Mouse (Mus musculus) neural tube, embryonic 14.5 days (tissue): ENCODE results near the gene Syne1. TPM values are rescaled to one million over a fixed set of nuclear protein-coding genes. Genes with fewer than 3 reads are reported as not detected.
A peak's percentile ranks its signal among the peaks of the same experiment; 100 is the strongest.

Experiments used
- ATAC-seq: fragments of 200-750 bp; cut with Nextera tagmentation; 2 replicates; pipeline ENCODE4 v1.8.0; 2017; ENCODE audit warnings: low read depth, mild to moderate bottlenecking, moderate TSS enrichment, moderate library complexity
- H3K27ac ChIP-seq: fragments of 300-500 bp; sonication (generic); 2 replicates; pipeline ENCODE4 v1.5.1; 2014; ENCODE audit warnings: low read depth, mild to moderate bottlenecking, control low read depth, low read length, moderate library complexity, mixed read lengths
- H3K27me3 ChIP-seq: fragments of 300-500 bp; sonication (generic); 2 replicates; pipeline ENCODE4 v1.6.1; 2014; ENCODE audit warnings: low read length; ENCODE audit not compliant: control insufficient read depth, insufficient read depth
- H3K36me3 ChIP-seq: fragments of 300-500 bp; sonication (generic); 2 replicates; pipeline ENCODE4 v1.6.1; 2014; ENCODE audit warnings: low read length, mixed read lengths; ENCODE audit not compliant: control insufficient read depth, insufficient read depth
- H3K4me1 ChIP-seq: fragments of 300-500 bp; sonication (generic); 2 replicates; pipeline ENCODE4 v1.6.1; 2014; ENCODE audit warnings: low read length; ENCODE audit not compliant: control insufficient read depth, insufficient read depth
- H3K4me2 ChIP-seq: fragments of 300-500 bp; sonication (generic); 2 replicates; pipeline ENCODE4 v1.6.1; 2014; ENCODE audit warnings: mild to moderate bottlenecking, low read depth, low read length, control low read depth
- H3K4me3 ChIP-seq: fragments of 300-500 bp; sonication (generic); 2 replicates; pipeline ENCODE4 v1.5.1; 2014; ENCODE audit warnings: low read depth, low read length, control low read depth, mixed read lengths
- H3K9ac ChIP-seq: fragments of 300-500 bp; sonication (generic); replicated peaks from 2 replicates; pipeline ENCODE4 v1.6.1; 2014; ENCODE audit warnings: low read depth, mild to moderate bottlenecking, control low read depth, low read length, mixed read lengths
- H3K9me3 ChIP-seq: fragments of 300-500 bp; sonication (generic); 2 replicates; pipeline ENCODE4 v1.6.1; 2016; ENCODE audit warnings: low read length; ENCODE audit not compliant: control insufficient read depth
- WGBS: fragments of 180-500 bp; shearing (Covaris S2); extraction: QIAGEN DNeasy Blood & Tissue Kit; methylation state at CpG from one replicate; pipeline ENCODE4 v1.1.7; 2014; 5-methylcytosine and 5-hydroxymethylcytosine counted together
- polyA plus RNA-seq: library from polyadenylated mRNA; unstranded; fragments of >200 nt; fragmentation: Nextera tagmentation; extraction: Ambion mirVana; gene quantifications from 2 replicates; pipeline ENCODE4 v1.2.1, GENCODE M21; 2014

Gene Syne1
- polyA plus RNA-seq, 1 experiment from 2014 or later = 29.5 TPM

DNA sequence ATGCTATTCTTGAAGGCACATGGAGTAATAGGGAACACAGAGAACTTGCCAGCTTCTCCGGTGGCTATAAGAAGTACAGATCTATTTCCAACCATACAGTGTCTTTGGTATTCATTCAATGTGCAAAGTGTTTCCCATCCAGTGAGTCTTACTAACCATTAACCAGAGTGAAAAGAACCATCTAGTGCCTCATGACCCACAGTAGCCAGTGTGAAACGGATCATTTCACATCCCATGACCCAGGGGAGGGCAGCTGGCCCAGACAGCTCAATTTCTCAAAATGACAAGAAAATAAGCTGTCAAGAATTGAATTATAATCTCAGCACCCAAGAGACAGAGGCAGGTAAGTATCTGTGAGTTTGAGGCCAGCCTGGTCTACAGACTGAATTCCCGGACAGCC lies 315.1 kb downstream of the Syne1 start:
- no peaks in the 10 kb centered on the region for H3K4me1 ChIP-seq
- no peak overlapping the region for H3K4me3 ChIP-seq
- no peaks in the 10 kb centered on the region for H3K36me3 ChIP-seq
- 77% methylated on average over 3 of the region's 3 CpGs for WGBS
- no peaks in the 10 kb centered on the region for H3K27me3 ChIP-seq
- no peak overlapping the region for H3K4me2 ChIP-seq
- H3K9ac ChIP-seq = no peak overlapping the region
- no peak for ATAC-seq
- no peaks in the 10 kb centered on the region for H3K9me3 ChIP-seq
- H3K27ac ChIP-seq = no peak overlapping the region

DNA sequence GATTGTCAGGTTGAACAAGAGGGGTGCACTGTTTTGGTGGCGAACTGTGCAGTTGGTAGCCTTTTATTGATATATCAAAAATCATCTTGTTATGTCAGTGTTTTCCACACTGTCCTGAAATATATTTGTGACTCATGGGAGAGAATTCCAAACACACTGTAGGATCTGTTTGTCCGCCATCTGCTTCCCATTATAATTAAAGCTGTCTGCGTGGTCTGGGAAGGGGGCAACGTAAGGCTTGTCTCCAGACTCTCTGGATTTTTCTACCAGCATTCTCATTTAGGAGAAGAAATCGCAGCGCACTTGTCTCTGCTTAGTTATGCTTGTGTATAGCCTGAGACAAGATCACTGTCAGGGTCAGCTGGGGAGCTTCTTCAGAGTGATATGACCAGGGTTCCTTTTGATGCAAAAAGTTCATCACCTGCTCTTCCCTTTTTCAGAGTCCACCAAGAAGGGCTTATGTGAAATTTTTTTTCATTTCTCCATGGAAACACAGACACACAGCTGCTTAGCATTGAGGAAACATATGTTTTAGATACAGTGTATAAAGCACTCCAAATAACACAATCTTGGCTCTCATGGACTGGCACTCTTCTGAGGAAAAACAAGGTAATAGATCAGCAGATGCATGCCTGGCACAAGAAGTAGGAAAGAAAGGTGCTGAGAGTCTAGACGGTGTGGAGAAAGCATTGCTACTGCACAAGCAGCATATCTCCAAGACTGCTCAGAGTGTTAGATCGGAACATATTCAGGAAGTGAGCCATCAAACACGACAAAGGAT lies 316.4 kb downstream of the Syne1 start:
- Histone ChIP-seq H3K27me3 (no peaks in the 10 kb centered on the region), H3K4me2 (no peak overlapping the region), H3K4me1 (no peaks in the 10 kb centered on the region), H3K27ac (no peak overlapping the region), H3K36me3 (no peaks in the 10 kb centered on the region), H3K9ac (no peak overlapping the region), H3K4me3 (no peak overlapping the region), H3K9me3 (no peaks in the 10 kb centered on the region)
- no peak for ATAC-seq
- 79% methylated on average over 9 of the region's 9 CpGs for WGBS

DNA sequence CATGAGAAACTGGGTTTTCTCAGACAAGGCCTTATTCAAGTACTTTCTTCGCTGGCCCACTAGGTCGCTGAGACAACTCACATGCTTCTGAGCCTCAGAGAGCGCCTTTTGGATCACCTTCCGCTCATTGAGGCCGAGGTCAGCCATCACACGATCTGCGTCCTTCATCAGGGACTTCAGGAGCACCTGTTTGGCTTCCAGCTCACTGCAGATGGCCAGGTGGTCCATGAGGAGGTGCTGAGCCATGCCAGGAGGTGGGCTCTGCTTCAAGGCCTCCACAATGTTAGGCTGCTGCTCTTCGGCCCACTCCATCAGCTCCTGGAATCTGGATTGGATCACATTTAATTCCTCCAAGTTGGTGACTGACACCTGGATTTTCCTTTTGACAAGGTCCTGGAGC lies 322.2 kb downstream of the Syne1 start:
- Histone ChIP-seq H3K9me3 (no peaks in the 10 kb centered on the region), H3K27me3 (no peaks in the 10 kb centered on the region), H3K27ac (no peak overlapping the region), H3K4me3 (no peak overlapping the region), H3K4me1 (no peaks in the 10 kb centered on the region), H3K9ac (no peak overlapping the region), H3K4me2 (no peak overlapping the region), H3K36me3 (no peaks in the 10 kb centered on the region)
- no peak for ATAC-seq
- 96% methylated on average over 8 of the region's 8 CpGs for WGBS

DNA sequence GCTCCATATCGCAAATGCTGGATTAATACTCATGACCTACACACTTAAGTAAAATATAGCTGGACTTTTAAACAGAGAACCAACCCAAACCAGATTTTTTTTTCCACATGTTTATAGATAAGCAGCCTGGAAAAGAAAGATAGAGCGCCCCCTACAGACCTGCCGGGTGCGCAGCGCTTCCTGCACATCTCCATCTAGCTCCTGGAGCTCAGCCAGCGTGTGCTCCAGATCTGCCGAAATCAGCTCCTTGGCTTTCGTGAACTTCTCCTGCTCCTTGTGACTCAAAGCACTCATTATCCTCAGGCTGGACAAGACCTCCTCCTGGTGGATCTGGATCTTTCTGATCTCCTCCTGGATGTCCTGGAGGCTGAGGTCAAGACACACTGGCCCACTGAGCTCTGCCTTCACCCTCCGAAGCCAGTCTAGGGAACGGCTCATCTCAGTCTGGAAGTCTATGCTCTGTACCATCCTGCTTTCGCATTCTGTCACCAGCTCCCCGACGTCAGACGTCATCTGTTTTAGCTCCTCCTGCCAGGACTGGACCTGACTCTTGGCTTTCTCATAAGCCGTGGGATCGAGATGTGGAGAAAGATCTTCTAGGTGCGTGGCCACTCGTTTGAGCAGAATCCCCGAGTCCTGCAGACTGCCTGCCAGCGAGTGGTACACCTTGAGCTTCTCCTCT lies 323.7 kb downstream of the Syne1 start:
- Histone ChIP-seq H3K4me3 (no peak overlapping the region), H3K27me3 (no peaks in the 10 kb centered on the region), H3K27ac (no peak overlapping the region), H3K9ac (no peak overlapping the region), H3K9me3 (no peaks in the 10 kb centered on the region), H3K4me1 (no peaks in the 10 kb centered on the region), H3K4me2 (no peak overlapping the region), H3K36me3 (no peaks in the 10 kb centered on the region)
- no peak for ATAC-seq
- WGBS = 84% methylated on average over 20 of the region's 20 CpGs

DNA sequence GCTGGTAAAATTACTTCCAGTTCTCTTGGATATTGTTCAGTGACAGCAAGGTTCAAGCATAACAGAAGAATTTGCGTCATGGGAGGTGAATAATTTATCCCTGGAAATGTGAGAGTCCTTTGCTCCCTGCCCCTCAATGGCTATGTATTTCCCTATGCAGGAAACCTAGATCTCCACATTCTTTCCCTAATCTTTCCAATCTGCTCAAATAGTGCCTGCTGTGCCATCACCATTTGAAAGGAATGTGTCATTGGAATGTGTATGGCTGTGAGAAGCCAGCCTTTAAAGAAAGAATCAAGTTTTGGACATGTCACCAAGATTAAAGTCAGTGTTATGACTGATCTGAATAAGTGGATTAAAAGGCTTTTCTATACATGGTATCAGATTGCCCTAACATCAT lies 335.3 kb downstream of the Syne1 start:
- H3K4me1 ChIP-seq = no peaks in the 10 kb centered on the region
- no peak overlapping the region for H3K4me2 ChIP-seq
- H3K27me3 ChIP-seq = no peaks in the 10 kb centered on the region
- H3K36me3 ChIP-seq = no peaks in the 10 kb centered on the region
- H3K9me3 ChIP-seq = no peaks in the 10 kb centered on the region
- no peak overlapping the region for H3K9ac ChIP-seq
- WGBS = 64% methylated on average over 1 of the region's 1 CpGs
- ATAC-seq = no peak
- H3K27ac ChIP-seq = no peak overlapping the region
- no peak overlapping the region for H3K4me3 ChIP-seq

DNA sequence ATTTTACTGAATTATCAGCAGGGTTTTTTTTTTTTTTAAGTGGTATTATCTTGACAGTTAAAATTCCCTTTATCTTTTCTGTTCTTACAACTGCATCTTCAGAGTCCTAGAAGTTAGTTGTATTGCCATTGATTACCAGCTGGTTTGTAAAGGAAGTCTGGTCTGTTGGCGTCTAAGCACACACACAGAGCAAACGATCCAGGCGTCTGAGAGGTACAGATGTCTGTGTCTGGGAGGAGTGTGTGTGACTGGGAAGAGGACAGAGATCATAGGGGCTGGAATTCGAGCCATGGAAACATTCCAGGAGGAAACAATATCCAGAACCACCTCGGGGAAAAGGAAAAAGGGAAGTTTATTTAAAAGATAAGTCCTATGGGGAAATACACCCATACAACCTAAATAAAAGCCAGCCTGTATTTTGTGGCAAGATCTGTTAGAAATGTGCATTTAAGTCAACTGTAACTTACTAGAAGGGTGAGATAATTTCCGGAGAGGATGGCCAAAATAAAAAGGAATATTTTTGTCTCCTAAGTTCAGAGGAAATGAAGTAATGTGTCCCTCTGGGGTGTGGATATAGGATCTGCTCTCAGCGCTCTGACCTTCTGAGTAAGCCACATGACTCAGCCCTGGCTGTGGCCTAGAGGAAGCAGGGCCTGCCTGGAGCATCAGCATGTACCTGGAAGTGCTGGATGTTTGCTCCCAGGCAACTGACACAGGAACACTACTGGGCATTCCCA lies 343.2 kb downstream of the Syne1 start:
- Histone ChIP-seq H3K9ac (no peak overlapping the region), H3K27me3 (no peaks in the 10 kb centered on the region), H3K4me1 (no peaks in the 10 kb centered on the region), H3K4me3 (no peak overlapping the region), H3K36me3 (no peaks in the 10 kb centered on the region), H3K27ac (no peak overlapping the region), H3K9me3 (no peaks in the 10 kb centered on the region), H3K4me2 (no peak overlapping the region)
- no peak for ATAC-seq
- 50% methylated on average over 7 of the region's 7 CpGs for WGBS

DNA sequence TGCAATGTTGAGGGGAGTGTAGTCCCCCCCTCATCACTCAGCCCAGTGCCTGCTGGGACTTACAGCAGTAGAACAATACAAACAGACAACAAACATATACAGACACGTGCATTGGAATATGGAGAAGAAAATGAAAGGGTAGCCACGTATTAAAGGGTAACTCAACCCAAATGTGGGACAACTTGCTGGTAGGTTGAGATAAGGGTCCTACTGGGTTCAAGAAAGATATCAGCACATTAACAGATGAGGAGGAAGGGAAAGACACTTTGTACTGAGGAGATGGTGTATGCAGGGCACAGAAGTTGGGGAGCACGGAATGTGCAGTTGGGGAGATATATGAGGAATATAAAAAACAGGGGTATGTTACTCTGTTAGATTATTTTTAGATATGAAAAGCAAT lies 345.3 kb downstream of the Syne1 start:
- Histone ChIP-seq H3K4me1 (no peaks in the 10 kb centered on the region), H3K9me3 (no peaks in the 10 kb centered on the region), H3K27me3 (no peaks in the 10 kb centered on the region), H3K4me2 (no peak overlapping the region), H3K4me3 (no peak overlapping the region), H3K9ac (no peak overlapping the region), H3K36me3 (no peaks in the 10 kb centered on the region), H3K27ac (no peak overlapping the region)
- no peak for ATAC-seq
- 89% methylated on average over 3 of the region's 3 CpGs for WGBS

DNA sequence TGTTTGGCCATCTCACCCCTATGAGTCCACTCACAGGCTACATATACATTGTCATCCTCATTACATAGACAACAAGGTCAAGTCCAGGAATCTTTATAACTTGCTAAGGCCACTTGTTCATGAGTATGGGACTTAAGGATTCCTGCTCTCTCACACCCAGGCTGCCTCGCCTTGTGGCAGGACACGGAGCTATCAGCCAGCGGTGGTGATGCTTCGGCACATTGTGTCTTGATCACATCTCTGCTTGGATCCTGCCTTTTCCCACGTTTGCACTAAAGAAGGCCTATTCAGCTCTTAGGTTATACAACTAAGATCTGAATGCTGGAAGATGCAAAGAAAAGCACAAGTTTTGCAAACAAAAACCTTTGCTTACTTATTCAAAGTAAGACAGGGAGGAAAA lies 345.7 kb downstream of the Syne1 start:
- no peaks in the 10 kb centered on the region for H3K36me3 ChIP-seq
- 87% methylated on average over 5 of the region's 5 CpGs for WGBS
- no peak for ATAC-seq
- H3K27ac ChIP-seq = no peak overlapping the region
- no peak overlapping the region for H3K4me3 ChIP-seq
- H3K4me1 ChIP-seq = no peaks in the 10 kb centered on the region
- no peak overlapping the region for H3K9ac ChIP-seq
- no peaks in the 10 kb centered on the region for H3K9me3 ChIP-seq
- no peaks in the 10 kb centered on the region for H3K27me3 ChIP-seq
- H3K4me2 ChIP-seq = no peak overlapping the region

DNA sequence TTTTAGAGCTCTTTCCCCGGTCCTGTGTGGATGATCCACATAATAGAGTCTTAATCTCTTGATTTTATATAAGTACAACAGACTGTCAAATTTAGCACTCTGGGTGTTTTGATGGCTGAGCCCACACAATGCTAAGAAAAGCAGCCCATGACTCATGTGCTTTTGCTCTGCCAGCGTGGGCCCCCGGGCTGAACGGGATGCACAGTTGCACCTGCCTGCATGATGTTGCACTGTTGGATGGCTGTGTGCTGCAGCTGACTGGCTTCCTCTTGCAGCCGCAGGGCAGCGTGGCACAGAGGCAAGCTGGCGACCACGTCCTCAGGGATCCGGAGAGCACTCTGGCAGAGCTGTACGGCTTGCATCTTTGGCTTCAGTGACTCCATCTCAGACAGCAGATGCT lies 347.4 kb downstream of the Syne1 start:
- H3K9ac ChIP-seq = no peak overlapping the region
- peak; percentile 93 for ATAC-seq
- H3K27ac ChIP-seq = peak overlapping the region; percentile 39; the same call in 1 of the 2 replicates
- no peak overlapping the region for H3K4me2 ChIP-seq
- no peaks in the 10 kb centered on the region for H3K9me3 ChIP-seq
- WGBS = 54% methylated on average over 10 of the region's 10 CpGs
- no peaks in the 10 kb centered on the region for H3K36me3 ChIP-seq
- H3K27me3 ChIP-seq = no peaks in the 10 kb centered on the region
- H3K4me3 ChIP-seq = no peak overlapping the region
- no peaks in the 10 kb centered on the region for H3K4me1 ChIP-seq
